Mouse (Mus musculus): ENCODE data around the gene Ano10.
"Not testable (repeated sequence)": the region's sequence is repeated elsewhere in the genome, so short reads cannot be mapped to it uniquely, and the experiment has no call there.

Ano10 gene

GRCm38 (mm10) chr9:122294242-122294881 is at the start of gene Ano10:
Ano10 (minus strand) TSS chr9:122294423.
- DNase-seq (ENCODE audit: low read depth), result no peak

GRCm38 (mm10) chr9:122343399-122343798 is 49.2 kb upstream of the Ano10 start:
- no peak for DNase-seq (ENCODE audit: low read depth)

GRCm38 (mm10) chr9:122339972-122340371 is 45.7 kb upstream of the Ano10 start:
- no peak for DNase-seq (ENCODE audit: low read depth)

DNA sequence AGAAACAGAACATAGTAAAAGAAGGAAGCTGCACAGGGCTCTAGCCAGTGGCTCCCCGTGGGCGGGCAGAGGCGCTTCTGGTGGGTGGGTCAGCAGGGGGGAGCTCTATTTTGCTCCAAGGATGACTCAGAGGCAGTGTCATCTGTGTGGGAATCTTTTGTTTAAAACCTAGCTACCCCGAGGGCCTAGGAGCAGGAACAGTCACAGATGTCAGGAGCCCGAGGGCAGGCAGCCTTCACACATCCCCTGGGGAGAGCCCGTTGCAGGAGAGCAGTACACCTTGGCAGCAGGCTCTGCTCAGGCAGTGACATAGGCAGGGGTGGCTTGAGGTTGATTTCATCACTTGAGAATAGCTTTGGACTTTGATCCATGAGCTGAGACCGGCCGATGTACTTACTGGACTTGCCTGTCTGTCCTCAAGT is 43.3 kb upstream of the Ano10 start:
- no peak for DNase-seq (ENCODE audit: low read depth)

DNA sequence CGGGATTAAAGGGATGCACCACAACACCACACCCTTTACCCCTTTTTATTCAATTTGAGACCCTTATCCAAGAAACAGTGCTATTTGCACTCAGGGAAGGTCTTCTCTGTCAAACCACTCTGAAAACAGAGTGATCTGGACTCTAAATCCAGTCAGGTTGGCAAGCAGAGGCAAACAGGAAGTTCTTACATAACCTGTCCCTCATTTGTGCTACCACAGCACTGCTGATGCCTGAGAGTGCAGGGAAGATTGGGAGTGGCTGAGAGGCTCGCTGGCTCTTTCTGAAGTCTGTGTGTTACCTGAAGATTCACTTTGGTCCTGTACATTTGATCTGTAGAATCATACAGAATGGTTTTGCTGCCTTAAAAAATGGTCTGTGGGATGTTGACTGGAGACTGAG is 42.5 kb upstream of the Ano10 start:
- DNase-seq (ENCODE audit: low read depth), result no peak

DNA sequence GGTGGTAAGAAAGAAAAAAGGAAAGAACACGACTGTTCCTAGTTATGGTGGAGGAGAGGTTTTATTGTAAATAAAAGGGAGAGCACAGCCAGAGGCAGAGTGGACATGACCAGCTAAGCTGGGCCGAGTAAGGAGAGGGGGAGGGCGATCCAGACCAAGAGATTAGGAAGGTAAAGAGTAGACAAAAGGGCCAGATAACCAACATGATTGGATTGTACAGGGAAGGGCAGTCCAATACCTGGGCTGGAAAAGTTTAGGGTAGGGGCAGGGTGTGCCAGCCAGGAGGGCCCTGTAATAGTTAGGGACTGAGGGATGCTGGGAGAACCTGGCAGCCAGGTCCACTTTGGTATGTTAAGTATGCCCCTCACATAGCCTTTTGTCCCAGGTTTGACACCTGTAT is 34.0 kb upstream of the Ano10 start:
- DNase-seq (ENCODE audit: low read depth), result no peak

DNA sequence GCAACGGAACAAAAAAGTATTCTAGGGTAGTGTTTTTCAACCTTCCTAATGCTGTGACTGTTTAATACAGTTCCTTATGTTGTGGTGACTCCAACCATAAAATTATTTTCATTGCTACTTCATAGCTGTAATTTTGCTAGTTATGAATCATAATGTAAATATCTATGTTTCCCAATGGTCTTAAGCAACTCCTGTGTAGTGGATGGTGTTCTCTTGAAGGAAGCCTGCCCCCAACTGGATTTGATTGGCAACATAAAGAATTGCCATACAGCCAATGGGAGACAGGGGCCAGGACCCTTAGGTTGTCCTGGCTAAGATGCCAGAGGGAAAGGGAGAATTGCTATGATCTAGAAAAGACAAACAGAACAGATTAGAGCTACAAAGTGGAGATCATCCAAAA is 31.8 kb upstream of the Ano10 start:
- no peak for DNase-seq (ENCODE audit: low read depth)

DNA sequence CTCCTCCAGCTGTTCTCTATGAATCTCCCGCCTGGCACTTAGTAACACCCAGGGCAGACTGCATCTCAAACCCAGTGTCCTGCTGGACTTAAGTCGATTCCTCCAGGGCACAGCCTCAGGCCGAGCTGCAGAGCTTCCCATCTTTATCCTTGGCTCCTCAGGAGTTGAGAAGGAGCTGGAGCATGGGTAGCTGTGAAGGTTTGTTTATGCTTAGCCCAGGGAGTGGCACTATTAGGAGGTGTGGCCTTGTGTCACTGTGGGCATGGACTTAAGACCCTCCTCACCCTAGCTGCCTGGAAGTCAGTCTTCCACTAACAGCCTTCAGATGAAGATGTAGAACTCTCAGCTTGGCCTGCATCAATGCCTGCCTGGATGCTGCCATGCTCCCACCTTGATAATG is 28.1 kb upstream of the Ano10 start:
- DNase-seq (ENCODE audit: low read depth), result no peak

DNA sequence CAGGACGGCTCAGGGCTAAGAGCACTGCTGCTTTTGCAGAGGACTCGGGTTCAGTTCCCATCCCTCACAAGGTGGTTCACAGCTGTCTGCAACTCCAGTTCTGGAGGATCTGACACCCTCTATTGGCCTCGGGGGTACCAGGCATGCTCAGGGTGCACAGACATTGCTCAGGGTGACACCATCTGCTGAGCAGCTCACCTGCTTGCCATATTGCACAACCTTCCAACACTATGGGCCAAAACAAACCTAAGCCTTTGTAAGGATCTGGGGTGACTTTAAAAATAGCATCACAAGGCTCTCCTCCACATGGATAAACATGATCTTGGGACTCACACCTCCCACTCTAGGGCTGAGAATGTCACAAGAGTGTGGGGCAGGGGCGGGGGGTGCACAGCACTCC is 26.4 kb upstream of the Ano10 start:
- DNase-seq (ENCODE audit: low read depth), result no peak

- no peak for DNase-seq (ENCODE audit: low read depth)
Observed at GRCm38 (mm10) chr9:122316562-122316961, 22.3 kb upstream of the Ano10 start.

DNA sequence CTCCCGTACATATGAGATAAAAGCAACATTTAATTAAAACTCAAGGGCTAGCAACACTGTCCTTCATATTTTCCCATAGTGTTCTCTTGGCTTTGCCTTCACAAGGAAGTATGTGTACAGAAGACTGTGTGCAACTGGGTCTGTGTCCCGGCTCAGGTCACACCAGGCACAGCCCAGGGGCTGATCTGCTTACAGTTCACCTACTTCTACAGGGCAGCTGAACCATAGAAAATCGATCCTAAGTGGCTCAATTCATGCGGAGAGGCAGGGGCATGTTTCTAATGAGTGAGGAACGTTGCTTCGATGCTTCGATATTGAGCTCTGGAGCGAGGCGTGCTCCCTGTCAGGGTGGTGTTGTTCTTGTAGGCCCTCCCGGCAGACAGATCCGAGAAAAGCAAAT is 21.3 kb upstream of the Ano10 start:
- DNase-seq (ENCODE audit: low read depth), result no peak

GRCm38 (mm10) chr9:122314942-122315341 is 20.7 kb upstream of the Ano10 start:
- DNase-seq (ENCODE audit: low read depth), result no peak

GRCm38 (mm10) chr9:122314386-122314785 is 20.2 kb upstream of the Ano10 start:
- DNase-seq (ENCODE audit: low read depth), result no peak

GRCm38 (mm10) chr9:122313128-122313527 is 18.9 kb upstream of the Ano10 start:
- DNase-seq (ENCODE audit: low read depth), result not testable (repeated sequence)

DNA sequence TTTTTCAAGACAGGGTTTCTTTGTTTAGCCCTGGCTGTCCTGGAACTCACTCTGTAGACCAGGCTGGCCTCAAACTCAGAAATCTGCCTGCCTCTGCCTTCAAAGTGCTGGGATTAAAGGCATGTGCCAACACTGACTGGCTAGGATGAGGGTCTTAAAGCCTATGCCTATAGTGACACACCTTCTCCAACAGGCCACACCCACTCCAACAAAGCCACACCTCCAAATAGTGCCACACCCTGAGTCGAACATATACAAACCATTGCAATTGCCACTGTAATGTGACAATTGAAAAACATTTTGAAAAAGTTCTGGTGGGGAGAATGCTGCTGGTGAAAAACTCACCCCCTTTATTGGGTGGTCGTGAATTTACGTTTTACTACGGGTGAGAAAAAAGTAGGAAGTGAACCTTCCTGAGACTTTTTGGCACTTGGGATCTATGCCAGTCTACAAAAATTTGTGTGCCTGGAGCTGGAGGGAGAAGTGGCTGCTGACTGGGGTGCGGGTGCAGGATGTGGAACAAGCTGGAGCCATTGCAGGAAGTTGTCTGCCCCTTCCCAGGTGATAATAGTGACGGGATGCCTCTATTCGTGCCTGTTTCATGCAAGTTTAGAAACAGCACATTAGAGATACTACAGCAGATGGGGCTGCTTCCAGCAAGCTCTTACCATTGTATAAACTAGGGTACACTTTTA is 18.2 kb upstream of the Ano10 start:
- DNase-seq (ENCODE audit: low read depth), result no peak

- no peak for DNase-seq (ENCODE audit: low read depth)
Observed at GRCm38 (mm10) chr9:122311051-122311760, 17.0 kb upstream of the Ano10 start.

DNA sequence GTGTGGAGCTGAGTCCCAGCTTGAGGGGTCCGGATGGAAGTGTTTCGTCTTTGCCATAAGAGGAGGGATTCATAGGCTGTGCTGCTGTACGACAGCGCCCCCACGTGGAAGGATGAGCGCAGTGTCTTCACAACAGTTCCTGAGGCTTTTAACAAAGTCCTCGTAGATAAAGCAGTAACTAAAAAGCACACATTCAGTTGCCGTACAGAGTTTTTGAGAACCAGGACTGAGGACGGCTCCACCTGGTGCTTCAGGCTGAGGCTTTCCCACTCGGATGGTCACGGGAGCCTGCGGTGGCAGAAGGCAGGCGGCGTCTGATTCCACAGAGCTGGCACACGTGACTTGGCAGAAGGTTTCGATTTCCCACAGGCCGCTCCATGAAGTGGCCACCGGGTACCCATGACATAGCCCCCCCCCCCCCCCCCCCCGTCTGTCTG is 16.4 kb upstream of the Ano10 start:
- DNase-seq (ENCODE audit: low read depth), result peak; percentile 77

- no peak for DNase-seq (ENCODE audit: low read depth)
Observed at GRCm38 (mm10) chr9:122309013-122309980, 15.1 kb upstream of the Ano10 start.

GRCm38 (mm10) chr9:122305302-122305701 is 11.1 kb upstream of the Ano10 start:
- peak; percentile 65 for DNase-seq (ENCODE audit: low read depth)

GRCm38 (mm10) chr9:122296169-122296568 is 1.9 kb upstream of the Ano10 start:
- peak; percentile 8 for DNase-seq (ENCODE audit: low read depth)

DNA sequence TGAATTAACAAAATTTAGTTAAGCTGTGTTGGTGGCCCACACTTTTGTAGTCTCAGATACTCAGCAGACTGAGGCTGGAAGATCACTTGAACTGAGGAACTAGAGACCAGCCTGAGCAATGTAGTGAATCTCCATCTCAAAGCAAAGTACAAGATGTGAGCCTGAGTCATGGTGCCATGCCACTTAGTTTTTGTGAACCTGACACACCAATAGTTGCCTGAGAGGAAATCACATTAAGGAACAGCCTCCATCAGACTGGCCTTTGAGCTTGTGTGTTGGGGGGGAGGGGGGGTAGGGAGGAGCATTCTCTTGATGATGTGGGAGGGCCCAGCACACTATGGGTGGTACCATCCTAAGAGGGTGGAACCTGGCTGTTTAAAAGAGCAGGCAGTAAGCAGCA is 1.2 kb upstream of the Ano10 start:
- no peak for DNase-seq (ENCODE audit: low read depth)

- DNase-seq (ENCODE audit: low read depth), result no peak
Observed at GRCm38 (mm10) chr9:122293865-122294241, 370 bp downstream of the Ano10 start.

Measured in 416B (cell line).